Mouse (Mus musculus): ENCODE measurements around the gene Nectin2.

GRCm38 (mm10) chr7:19701069-19701761, 49.1 kb downstream of the Nectin2 start:
- TF ChIP-seq POLR2A (IDR thresholded peaks at IDR 0.05; ENCODE audit: borderline replicate concordance, control insufficient read depth, low read depth, low read length), result no peak
- peak; percentile 62 for TF ChIP-seq CTCF (IDR thresholded peaks at IDR 0.05; ENCODE audit: control insufficient read depth, insufficient read depth, low read length)
